Mouse (Mus musculus) heart, postnatal 10 days (tissue): Measurements from ENCODE around the gene Cdyl. TPM values are rescaled to one million over a fixed set of nuclear protein-coding genes. Genes with fewer than 3 reads are reported as not detected.
A peak's percentile ranks its signal among the peaks of the same experiment; 100 is the strongest.

Source experiments
- DNase-seq, 2 experiments: peaks; one replicate each; pipeline ENCODE4 v3.0.0; 2021
- intact Hi-C: fragments of 180-260 bp; cut with DNase I; formaldehyde crosslinking; loops from one replicate; pipeline ENCODE4 v1.15.1; 2025
- total RNA-seq, 2 experiments: library from RNA; stranded (reverse); gene quantifications; 2 replicates each; pipeline ENCODE4 v1.2.3; 2021

Gene Cdyl
- total RNA-seq, 2 experiments from 2014 or later = 15.3 to 15.7 TPM

GRCm38 (mm10) chr13:35755655-35756283 lies 96.1 kb downstream of the Cdyl start:
- intact Hi-C loops = no loop called here
- no peak for DNase-seq

- intact Hi-C loops = no loop called here
- no peak for DNase-seq
Observed at GRCm38 (mm10) chr13:35756393-35757338, 97.0 kb downstream of the Cdyl start.

GRCm38 (mm10) chr13:35760372-35760771 lies 100.7 kb downstream of the Cdyl start:
- intact Hi-C loops = no loop called here

DNA sequence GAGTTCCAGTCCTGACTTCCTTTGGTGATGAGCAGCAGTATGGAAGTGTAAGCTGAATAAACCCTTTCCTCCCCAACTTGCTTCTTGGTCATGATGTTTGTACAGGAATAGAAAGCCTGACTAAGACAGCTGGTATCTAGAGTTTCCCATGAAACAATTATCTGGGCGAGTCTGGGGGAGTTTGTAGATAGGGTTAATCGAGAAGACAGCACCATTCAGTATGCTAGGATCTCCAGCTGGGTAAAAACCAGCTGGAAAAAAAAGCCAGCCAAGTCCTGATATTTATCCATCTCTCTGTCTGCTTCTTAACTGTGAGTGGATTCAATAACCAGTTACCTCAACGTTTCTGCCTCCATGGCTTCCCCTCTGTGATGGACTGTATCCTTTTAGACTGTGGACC lies 104.9 kb downstream of the Cdyl start:
- no peak for DNase-seq
- intact Hi-C loops = no loop called here

More at GRCm38 (mm10) chr13:35760372-35760771, 100.7 kb downstream of the Cdyl start:
- DNase-seq = no peak

DNA sequence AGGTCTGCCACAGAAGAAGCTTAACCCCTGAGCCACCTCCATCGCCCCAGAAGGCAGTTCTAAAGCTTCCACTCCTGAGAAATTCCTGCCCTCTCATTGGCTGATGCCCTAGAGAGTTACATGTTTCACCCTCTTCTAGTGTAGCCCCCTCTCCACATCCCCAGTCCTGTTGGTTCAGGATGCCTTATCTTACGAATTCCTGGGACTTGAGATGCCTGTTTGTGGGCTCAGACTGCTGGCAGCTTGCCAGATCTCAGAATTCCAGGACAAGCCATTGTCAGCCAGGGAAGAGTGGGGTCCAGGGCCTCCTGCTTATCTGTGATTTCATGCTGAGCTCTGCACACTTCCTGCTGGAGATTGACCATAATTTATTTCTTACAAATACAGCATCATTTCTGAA lies 106.2 kb downstream of the Cdyl start:
- intact Hi-C loops = no loop called here
- DNase-seq = peak; percentile 29 to 44

GRCm38 (mm10) chr13:35769673-35770072 lies 110.0 kb downstream of the Cdyl start:
- intact Hi-C loops = loop anchor here (5.0 kb wide), 1 partner anchor 737 kb away; no protein-coding TSS in a partner anchor

DNA sequence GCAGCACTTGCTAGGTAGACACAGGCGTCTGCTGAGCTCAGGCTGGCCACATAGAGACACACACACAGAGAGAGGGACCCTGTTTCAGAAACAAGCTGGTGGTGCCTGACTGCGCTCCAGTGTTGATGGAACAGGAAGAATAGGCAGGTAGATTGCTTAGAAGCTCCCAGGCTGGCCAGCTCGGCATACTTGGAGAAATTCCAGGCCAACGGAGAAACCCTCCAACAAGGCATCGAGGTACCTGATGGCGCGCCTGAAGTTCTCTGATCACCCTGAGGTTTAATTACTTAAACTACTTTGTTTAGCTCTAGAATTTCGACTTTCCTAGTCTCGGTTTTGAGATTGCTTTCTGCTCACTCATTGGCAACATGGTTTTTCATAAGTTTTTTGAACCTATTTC lies 110.8 kb downstream of the Cdyl start:
- intact Hi-C loops = loop anchor here (5.0 kb wide), 1 partner anchor 738 kb away; no protein-coding TSS in a partner anchor

More at GRCm38 (mm10) chr13:35769673-35770072, 110.0 kb downstream of the Cdyl start:
- no peak for DNase-seq

GRCm38 (mm10) chr13:35771968-35772382 lies 112.3 kb downstream of the Cdyl start:
- peak; percentile 45 to 66 for DNase-seq
- intact Hi-C loops = loop anchor here (5.0 kb wide), 1 partner anchor 740 kb away; no protein-coding TSS in a partner anchor

More for the DNA sequence above, 110.8 kb downstream of the Cdyl start:
- DNase-seq = no peak

DNA sequence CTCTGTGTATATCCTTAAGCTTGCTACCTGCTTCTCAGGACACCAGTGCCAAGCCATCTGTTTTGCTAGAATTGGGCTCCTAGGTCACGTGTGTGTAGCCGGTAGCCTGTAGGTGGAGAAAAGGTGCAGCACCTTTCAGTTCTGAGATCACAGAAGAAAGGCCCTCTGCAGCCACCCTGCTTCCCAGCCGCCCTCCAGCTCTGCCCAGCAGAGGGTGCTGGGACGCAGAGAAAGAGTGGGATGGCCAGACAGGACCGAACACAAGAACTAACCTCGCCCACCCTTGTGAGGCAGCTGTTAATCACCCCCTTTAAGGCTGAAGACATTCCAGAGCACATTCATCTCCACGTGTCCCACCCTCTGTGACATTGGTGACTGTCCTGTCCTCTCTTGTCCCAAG lies 114.1 kb downstream of the Cdyl start:
- intact Hi-C loops = loop anchor here (1.0 to 5.0 kb wide), 2 partner anchors 174 to 741 kb away; no protein-coding TSS in a partner anchor
- peak; percentile 32 to 48 for DNase-seq

DNA sequence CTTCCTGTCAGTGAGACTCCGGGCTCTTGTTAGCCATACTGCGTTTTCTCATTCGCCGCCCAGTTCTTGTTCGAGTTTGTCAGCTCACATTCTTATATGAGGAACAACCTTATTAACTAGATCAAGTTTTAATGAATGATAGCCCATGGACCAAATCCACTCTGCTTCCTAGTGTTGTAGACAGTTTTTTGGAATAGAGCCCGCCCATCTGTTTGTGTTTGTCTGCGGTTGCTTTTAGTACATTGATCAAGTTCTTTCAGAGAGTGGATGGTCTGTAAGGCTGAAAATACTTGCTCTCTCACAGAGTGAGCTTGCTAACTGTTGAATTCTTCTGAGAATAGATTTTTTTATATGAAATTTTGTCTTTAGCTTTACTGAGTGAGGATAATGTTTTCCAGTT lies 116.5 kb downstream of the Cdyl start:
- DNase-seq = no peak
- intact Hi-C loops = no loop called here

GRCm38 (mm10) chr13:35780714-35781113 lies 121.1 kb downstream of the Cdyl start:
- DNase-seq = no peak
- intact Hi-C loops = no loop called here

- intact Hi-C loops = no loop called here
- no peak for DNase-seq
Observed at GRCm38 (mm10) chr13:35781755-35782154, 122.1 kb downstream of the Cdyl start.

DNA sequence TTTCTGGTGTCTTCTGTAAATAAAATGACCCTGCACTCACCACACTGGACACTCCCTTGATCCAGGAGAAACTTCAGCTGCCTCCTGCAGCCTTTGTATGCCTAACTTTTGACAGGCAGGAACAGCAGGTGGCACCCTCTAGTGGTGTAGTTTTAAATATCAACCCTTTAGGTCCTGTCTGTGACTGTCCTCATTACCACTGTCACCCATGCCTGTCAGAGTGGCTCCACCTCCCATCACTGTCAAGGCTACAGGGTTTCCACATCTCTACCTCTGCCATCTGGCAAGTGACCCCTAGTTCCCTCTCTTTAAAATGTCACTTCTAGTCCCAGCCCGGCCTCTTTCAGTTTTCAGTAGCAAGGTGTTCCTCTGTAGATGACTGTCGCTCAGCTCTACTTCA lies 123.3 kb downstream of the Cdyl start:
- intact Hi-C loops = no loop called here
- DNase-seq = peak; percentile 68 to 81

- no peak for DNase-seq
- intact Hi-C loops = no loop called here
Observed at GRCm38 (mm10) chr13:35783576-35783975, 123.9 kb downstream of the Cdyl start.

DNA sequence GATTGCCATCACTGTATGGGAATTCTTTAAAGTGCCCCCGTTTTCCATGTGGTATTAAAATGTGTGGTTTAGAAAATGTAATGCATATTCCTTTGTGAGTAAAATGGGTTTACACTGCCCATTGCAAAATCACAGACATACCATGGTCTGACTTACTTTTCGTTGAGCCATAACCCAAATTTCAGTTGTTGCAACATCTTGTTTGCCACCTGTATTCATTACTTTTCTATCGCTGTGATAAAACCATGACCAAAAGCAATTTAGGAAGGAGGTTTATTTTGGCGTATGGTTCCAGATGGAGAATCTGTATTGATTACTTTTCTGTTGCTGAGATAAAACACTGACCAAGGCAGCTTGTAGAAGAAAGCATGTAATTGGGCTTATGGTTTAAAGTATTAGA lies 124.6 kb downstream of the Cdyl start:
- no peak for DNase-seq

DNA sequence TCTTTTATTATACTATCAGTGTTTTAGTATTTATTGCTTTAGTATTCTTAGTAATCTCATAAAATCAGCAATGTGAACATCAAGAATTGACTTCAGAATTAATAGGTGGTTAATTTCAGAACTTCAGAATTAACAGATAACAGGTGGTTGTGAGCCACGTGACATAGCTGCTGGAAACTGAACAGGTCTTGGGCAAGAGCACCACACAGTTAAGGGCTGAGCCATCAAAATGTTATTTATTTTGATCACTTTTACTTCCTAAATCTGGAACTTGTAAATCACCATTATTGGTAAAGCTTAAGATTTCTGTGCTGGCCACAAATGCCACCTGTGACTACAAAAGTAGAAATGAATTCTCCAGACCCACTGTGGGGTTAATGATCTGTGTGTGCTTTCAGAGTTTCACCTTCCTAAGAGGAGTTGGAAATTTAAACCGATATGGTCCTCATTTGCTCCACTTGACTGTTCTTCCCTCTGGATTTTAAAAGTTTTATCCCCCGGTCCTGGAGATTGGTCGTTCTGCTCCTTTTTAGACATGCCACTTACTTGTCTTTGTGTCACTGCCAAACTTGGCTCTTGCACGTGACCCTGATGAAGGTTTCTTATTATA lies 125.8 kb downstream of the Cdyl start:
- intact Hi-C loops = no loop called here
- no peak for DNase-seq

More for the DNA sequence above, 124.6 kb downstream of the Cdyl start:
- intact Hi-C loops = no loop called here

- DNase-seq = no peak
- intact Hi-C loops = no loop called here
Observed at GRCm38 (mm10) chr13:35786726-35787399, 127.2 kb downstream of the Cdyl start.

- intact Hi-C loops = no loop called here
- no peak for DNase-seq
Observed at GRCm38 (mm10) chr13:35789577-35789976, 129.9 kb downstream of the Cdyl start.

GRCm38 (mm10) chr13:35790431-35790830 lies 130.8 kb downstream of the Cdyl start:
- intact Hi-C loops = no loop called here
- DNase-seq = no peak

GRCm38 (mm10) chr13:35794309-35794708 lies 134.7 kb downstream of the Cdyl start:
- intact Hi-C loops = no loop called here
- no peak for DNase-seq
